Mouse (Mus musculus) lung, postnatal 0 days (tissue): ENCODE data around the gene Zfp184.

Experiments used
- CTCF ChIP-seq: IDR thresholded peaks from 2 replicates; pipeline ENCODE4 v1.5.1; 2016; ENCODE audit warnings: antibody characterized with exemption, mild to moderate bottlenecking
- EP300 ChIP-seq: IDR thresholded peaks from 2 replicates; pipeline ENCODE4 v1.6.1; 2016; ENCODE audit warnings: antibody characterized with exemption, mild to moderate bottlenecking, control low read depth

DNA sequence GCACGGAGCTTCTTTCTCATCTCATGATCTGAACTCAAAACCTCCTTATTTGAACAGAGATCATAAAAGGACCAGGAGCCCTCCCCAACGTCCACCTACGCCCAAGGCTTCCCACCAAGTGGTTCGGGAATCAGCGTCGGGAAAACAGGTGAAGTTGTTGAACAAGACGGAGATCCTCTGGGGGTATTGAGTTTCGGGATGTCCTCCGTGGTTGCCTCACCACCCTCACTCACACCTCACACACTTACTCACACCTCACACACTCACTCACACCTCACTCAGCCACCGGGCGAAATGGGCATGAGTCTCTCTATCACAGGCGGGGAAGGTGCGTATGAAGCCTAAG lies 51.9 kb downstream of the Zfp184 start:
- TF ChIP-seq CTCF = no peak
- TF ChIP-seq EP300 = no peak
